Mouse (Mus musculus) intestine, embryonic 16.5 days (tissue): ENCODE measurements at regions not wholly inside any gene's neighbourhood (a gene's known extent, or its start where the extent isn't known, plus 50 kb on each side); places are given as distances from the start of the nearest gene placed in this dataset.

ENCODE experiments used
- ATAC-seq: fragments of 200-750 bp; cut with Nextera tagmentation; 2 replicates; pipeline ENCODE4 v1.8.0; 2017; ENCODE audit warnings: moderate TSS enrichment, moderate library complexity
- H3K27ac ChIP-seq: fragments of 300-500 bp; sonication (generic); 2 replicates; pipeline ENCODE4 v1.5.1; 2014; ENCODE audit warnings: mild to moderate bottlenecking, low read length
- H3K27me3 ChIP-seq: fragments of 300-500 bp; sonication (generic); replicated peaks from 2 replicates; pipeline ENCODE4 v1.6.1; 2014; ENCODE audit warnings: low read length, control low read depth, mixed read lengths; ENCODE audit not compliant: control insufficient read depth, insufficient read depth
- H3K36me3 ChIP-seq: fragments of 300-500 bp; sonication (generic); 2 replicates; pipeline ENCODE4 v1.6.1; 2014; ENCODE audit warnings: low read length, control low read depth; ENCODE audit not compliant: control insufficient read depth, insufficient read depth
- H3K4me1 ChIP-seq: fragments of 300-500 bp; sonication (generic); 2 replicates; pipeline ENCODE4 v1.6.1; 2014; ENCODE audit warnings: low read length, control low read depth, mixed read lengths; ENCODE audit not compliant: control insufficient read depth, insufficient read depth
- H3K4me2 ChIP-seq: fragments of 300-500 bp; sonication (generic); 2 replicates; pipeline ENCODE4 v1.6.1; 2014; ENCODE audit warnings: low read depth, low read length, control low read depth
- H3K4me3 ChIP-seq: fragments of 300-500 bp; sonication (generic); 2 replicates; pipeline ENCODE4 v1.5.1; 2014; ENCODE audit warnings: mild to moderate bottlenecking, low read length
- H3K9ac ChIP-seq: fragments of 300-500 bp; sonication (generic); 2 replicates; pipeline ENCODE4 v1.6.1; 2014; ENCODE audit warnings: low read depth, low read length
- H3K9me3 ChIP-seq: fragments of 300-500 bp; sonication (generic); 2 replicates; pipeline ENCODE4 v1.6.1; 2016; ENCODE audit warnings: low read length, control low read depth; ENCODE audit not compliant: control insufficient read depth
- WGBS: fragments of 180-500 bp; shearing (Covaris S2); extraction: QIAGEN DNeasy Blood & Tissue Kit; methylation state at CpG from one replicate; pipeline ENCODE4 v1.1.7; 2014; 5-methylcytosine and 5-hydroxymethylcytosine counted together

GRCm38 (mm10) chr13:60486871-60487270, 114.9 kb upstream of the Dapk1 start:
- Histone ChIP-seq H3K4me2 (no peak overlapping the region), H3K27ac (no peak overlapping the region), H3K4me1 (peaks cover 4% of the 10 kb centered on the region; the same call in 1 of the 2 replicates), H3K27me3 (no peaks in the 10 kb centered on the region), H3K9ac (no peak overlapping the region), H3K4me3 (no peak overlapping the region), H3K36me3 (no peaks in the 10 kb centered on the region; the same call in 1 of the 2 replicates), H3K9me3 (no peaks in the 10 kb centered on the region)
- WGBS, result 97% methylated on average over 5 of the region's 5 CpGs
- ATAC-seq, result no peak

DNA sequence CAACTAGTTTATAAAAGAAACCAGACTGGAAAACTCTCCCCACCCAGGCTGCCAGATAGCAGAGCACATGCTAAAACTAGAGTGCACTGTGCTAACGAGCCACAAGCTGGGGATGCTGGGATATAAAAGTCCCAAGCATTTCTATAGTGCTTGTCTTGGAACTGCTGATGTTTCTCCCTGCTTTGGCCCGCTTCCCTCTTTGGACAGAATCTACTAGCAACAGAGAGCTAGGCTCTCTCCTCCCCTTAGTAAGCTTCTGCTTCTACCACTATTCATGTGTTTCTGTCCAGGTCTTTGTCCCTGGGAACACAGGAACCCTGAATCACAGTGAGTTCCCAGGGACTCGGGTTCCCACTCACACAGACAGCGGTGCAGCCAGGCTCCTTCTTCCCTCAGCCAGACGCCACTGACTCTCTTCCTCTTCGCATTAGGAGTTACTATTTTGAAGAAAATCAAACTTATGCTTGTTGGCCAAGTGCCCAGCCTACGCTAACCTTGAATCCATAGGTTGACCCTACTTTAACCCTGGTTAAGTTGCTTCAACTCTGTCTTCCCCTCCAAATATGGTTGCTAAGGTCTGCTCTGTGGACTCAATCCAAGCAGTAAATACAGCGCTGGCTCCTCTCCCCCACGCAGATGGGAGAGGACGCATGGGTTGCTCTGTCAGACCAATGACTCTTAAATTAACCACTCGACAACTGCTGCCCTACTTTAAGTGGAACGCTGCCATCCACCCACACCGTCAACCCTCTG, 113.4 kb upstream of the Dapk1 start:
- ATAC-seq, result peak; percentile 89
- WGBS, result 35% methylated on average over 13 of the region's 13 CpGs
- Histone ChIP-seq H3K4me1 (peaks cover 4% of the 10 kb centered on the region; the same call in 1 of the 2 replicates), H3K4me3 (no peak overlapping the region), H3K4me2 (no peak overlapping the region), H3K27me3 (no peaks in the 10 kb centered on the region), H3K9ac (no peak overlapping the region; the same call in 1 of the 2 replicates), H3K9me3 (no peaks in the 10 kb centered on the region), H3K27ac (peak overlapping the region; percentile 83), H3K36me3 (no peaks in the 10 kb centered on the region; the same call in 1 of the 2 replicates)

- Histone ChIP-seq H3K4me1 (peaks cover 4% of the 10 kb centered on the region; the same call in 1 of the 2 replicates), H3K4me3 (no peak overlapping the region), H3K9me3 (no peaks in the 10 kb centered on the region), H3K27ac (peak overlapping the region; percentile 83), H3K36me3 (no peaks in the 10 kb centered on the region; the same call in 1 of the 2 replicates), H3K27me3 (no peaks in the 10 kb centered on the region), H3K9ac (no peak overlapping the region), H3K4me2 (no peak overlapping the region)
- no peak for ATAC-seq
- 50% methylated on average over 4 of the region's 4 CpGs for WGBS
Measured at GRCm38 (mm10) chr13:60488884-60489265, 112.9 kb upstream of the Dapk1 start.

DNA sequence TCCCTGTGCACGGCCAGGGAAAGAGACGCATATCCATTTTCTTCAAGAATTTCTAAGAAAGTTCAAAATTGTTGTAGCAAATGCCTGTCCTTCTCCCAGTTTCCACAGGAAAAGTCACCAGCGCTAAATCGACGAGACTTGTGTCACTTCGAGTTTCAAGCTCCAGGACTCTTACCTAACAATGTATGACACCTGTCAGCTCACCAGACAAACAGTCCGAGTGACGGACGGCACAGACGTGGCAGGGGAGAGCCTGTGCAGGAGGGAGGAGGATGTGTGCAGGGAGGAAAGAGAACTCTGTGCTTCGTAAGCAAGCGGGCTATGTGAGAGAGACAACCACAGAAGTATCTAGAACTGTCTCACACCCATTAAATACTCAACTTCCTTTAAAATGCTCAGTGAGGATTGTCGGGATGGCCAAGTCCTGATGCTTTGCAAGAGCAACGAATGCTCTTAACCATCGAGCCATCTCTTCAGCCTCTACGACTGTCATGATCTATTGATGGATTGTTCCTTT, 109.7 kb upstream of the Dapk1 start:
- WGBS, result 52% methylated on average over 16 of the region's 16 CpGs
- H3K4me3 ChIP-seq, result no peak overlapping the region
- no peak overlapping the region for H3K4me2 ChIP-seq
- no peaks in the 10 kb centered on the region; the same call in 1 of the 2 replicates for H3K36me3 ChIP-seq
- no peaks in the 10 kb centered on the region for H3K9me3 ChIP-seq
- H3K4me1 ChIP-seq, result peaks cover 4% of the 10 kb centered on the region; the same call in 1 of the 2 replicates
- H3K9ac ChIP-seq, result no peak overlapping the region
- no peak for ATAC-seq
- no peaks in the 10 kb centered on the region for H3K27me3 ChIP-seq
- H3K27ac ChIP-seq, result no peak overlapping the region

DNA sequence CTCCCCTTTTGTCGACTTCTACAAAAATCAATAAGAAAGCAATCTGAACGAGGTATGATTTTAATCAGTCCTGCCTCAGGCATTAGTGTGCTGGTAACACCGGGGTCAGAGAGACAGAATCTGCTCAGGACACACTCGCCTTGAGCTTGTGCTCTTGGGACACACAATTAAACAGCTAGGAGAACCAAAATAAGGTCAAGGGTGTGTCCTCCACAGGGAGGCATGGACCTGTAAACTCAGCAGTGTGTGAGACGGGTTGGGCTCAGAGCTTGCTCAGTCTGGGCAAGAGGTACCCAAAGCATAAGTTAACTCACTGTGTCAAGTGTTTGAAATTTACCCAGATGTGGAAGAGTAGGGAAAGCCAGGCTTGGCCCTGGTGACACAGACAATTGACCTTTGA, 107.9 kb upstream of the Dapk1 start:
- Histone ChIP-seq H3K4me1 (peaks cover under 1% of the 10 kb centered on the region; the same call in 1 of the 2 replicates), H3K4me3 (no peak overlapping the region), H3K9ac (no peak overlapping the region), H3K4me2 (no peak overlapping the region), H3K27me3 (no peaks in the 10 kb centered on the region), H3K27ac (no peak overlapping the region), H3K9me3 (no peaks in the 10 kb centered on the region), H3K36me3 (no peaks in the 10 kb centered on the region; the same call in 1 of the 2 replicates)
- no peak for ATAC-seq
- 69% methylated on average over 5 of the region's 5 CpGs for WGBS

DNA sequence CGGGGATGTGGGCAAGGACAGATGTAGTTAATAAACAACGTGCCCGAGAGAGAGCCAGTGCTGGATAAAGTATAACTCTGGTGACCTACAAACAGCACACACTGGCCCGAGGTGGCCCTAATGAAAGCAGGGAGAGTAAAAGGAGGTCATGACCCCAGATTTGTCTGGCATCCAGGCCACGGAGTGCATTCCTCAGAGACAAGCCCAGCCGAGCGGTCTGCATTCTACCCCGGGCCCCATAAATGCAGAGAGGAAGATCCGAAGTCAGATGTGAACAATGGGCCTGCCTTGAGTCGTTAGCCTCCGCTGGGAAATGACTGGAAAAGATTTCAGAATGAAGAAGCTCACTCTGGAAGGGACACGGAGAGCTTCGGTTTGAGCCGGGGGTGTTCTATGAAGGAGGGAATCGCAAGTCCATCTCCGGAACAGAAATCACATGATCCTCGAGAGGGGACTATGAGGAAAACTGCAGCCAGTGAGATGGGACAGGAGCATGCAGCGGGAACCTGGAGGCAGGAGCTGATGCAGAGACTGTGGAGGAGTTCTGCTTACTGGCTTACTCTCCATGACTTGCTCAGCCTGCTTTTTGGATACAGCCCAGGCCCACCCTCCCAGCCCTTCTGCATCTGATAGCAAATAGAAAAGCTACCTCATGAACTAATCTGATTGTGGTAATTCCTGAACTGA, 103.9 kb upstream of the Dapk1 start:
- Histone ChIP-seq H3K9ac (no peak overlapping the region), H3K4me3 (no peak overlapping the region), H3K27me3 (no peaks in the 10 kb centered on the region), H3K27ac (no peak overlapping the region), H3K4me2 (0 out of 2 replicates have a peak overlapping the region, but pooled peaks have one; percentile 10), H3K9me3 (no peaks in the 10 kb centered on the region), H3K36me3 (no peaks in the 10 kb centered on the region), H3K4me1 (no peaks in the 10 kb centered on the region)
- peak; percentile 33; the same call in 1 of the 2 replicates for ATAC-seq
- 18% methylated on average over 18 of the region's 18 CpGs for WGBS

GRCm38 (mm10) chr13:60504196-60504595, 97.6 kb upstream of the Dapk1 start:
- no peaks in the 10 kb centered on the region for H3K36me3 ChIP-seq
- H3K4me1 ChIP-seq, result no peaks in the 10 kb centered on the region
- H3K27ac ChIP-seq, result no peak overlapping the region
- no peak overlapping the region for H3K9ac ChIP-seq
- no peak overlapping the region for H3K4me3 ChIP-seq
- WGBS, result 63% methylated on average over 2 of the region's 2 CpGs
- no peaks in the 10 kb centered on the region for H3K9me3 ChIP-seq
- H3K4me2 ChIP-seq, result no peak overlapping the region
- ATAC-seq, result no peak
- H3K27me3 ChIP-seq, result no peaks in the 10 kb centered on the region

DNA sequence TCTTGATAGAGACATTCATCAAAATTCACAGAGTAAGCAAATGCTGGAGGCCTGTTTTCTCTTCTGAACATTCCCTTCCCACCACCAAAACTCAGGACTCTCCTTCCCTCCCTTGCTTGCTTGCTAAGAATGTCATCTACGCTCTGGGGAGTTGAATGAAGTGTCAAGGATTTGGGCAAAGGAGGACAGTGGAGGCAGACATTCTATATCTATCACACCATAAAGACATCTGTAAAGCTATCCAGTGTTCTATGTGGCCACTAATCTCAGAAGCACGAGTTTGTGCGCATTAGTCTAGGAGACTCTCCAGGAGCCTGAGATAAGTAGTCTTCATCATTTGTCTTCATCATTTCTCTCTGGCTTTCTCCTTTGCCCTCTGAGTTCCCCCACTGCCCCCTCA, 94.1 kb upstream of the Dapk1 start:
- Histone ChIP-seq H3K36me3 (no peaks in the 10 kb centered on the region), H3K4me3 (no peak overlapping the region), H3K4me2 (no peak overlapping the region), H3K27me3 (no peaks in the 10 kb centered on the region), H3K9me3 (no peaks in the 10 kb centered on the region), H3K9ac (no peak overlapping the region), H3K27ac (no peak overlapping the region), H3K4me1 (no peaks in the 10 kb centered on the region)
- 53% methylated on average over 3 of the region's 3 CpGs for WGBS
- ATAC-seq, result no peak

DNA sequence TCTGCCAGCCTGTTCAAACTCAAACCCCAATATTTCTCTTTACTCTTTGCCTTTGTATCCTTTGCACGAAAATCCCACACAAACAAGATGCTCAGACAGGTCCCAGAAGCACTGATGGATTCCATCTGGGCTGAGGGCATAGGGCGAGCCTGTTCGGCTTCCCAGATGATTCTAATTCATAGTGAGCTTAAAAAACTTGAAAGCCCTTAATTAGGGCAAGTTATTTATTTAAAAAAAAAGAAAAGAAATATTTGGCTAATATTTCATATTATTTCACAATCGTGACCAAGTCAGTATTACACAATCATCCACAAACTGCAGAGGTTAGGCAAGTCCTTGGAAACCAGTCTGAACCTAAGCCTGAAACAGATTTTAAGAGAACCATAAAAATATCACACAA, 93.7 kb upstream of the Dapk1 start:
- WGBS, result 55% methylated on average over 4 of the region's 4 CpGs
- Histone ChIP-seq H3K27me3 (no peaks in the 10 kb centered on the region), H3K4me3 (no peak overlapping the region), H3K27ac (no peak overlapping the region), H3K4me2 (no peak overlapping the region), H3K9me3 (no peaks in the 10 kb centered on the region), H3K9ac (no peak overlapping the region), H3K4me1 (no peaks in the 10 kb centered on the region), H3K36me3 (no peaks in the 10 kb centered on the region)
- no peak for ATAC-seq
